Mouse (Mus musculus): ENCODE results near the gene Gm10447. TPM values are rescaled to one million over a fixed set of nuclear protein-coding genes. Genes with fewer than 3 reads are reported as not detected.

The Gm10447 gene
- polyA plus RNA-seq, 1 experiment from 2014 or later, result 0.22 TPM

DNA sequence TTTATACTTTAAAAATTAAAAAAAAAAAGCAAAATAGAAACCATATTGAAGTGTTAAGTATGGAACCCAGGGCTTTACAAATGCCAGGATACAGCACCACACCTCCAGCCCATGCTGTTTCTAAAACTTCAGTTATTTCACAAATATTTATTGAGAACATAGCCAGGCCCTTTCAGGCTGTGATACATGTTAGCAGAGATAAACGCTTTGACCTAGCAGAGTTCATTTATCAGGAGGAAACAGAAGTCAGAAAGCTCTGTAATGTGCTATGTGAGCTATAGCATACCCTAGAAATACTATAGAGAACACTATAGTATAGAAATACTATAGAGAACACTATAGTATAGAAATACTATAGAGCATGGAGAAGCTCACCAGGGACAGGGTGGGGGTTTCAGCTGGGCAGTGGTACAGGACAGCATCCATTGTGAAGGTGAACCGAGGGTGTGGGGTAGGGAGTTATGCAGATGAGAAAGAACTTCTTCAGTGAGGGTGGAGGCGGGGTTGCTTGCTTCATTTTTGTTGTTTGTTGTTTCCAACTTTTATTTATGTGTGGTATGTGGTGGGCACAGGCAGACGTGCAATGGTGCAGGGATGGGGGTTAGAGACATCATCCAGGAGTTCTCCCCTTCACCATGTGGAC, 24.3 kb upstream of the Gm10447 start:
- ATAC-seq (ENCODE audit: low read depth), result peak; percentile 72
- peak overlapping the region; percentile 72 for H3K4me2 ChIP-seq (ENCODE audit: low read depth, low read length)
- H3K27me3 ChIP-seq (ENCODE audit: control insufficient read depth, insufficient read depth, low read depth, low read length), result peaks cover 38% of the 10 kb centered on the region
- 27% methylated on average over 4 of the region's 4 CpGs for WGBS (ENCODE audit: insufficient replicate concordance)
- H3K9me3 ChIP-seq (replicated peaks; ENCODE audit: control insufficient read depth, low read length), result no peaks in the 10 kb centered on the region
- peak overlapping the region; percentile 80 for H3K9ac ChIP-seq (ENCODE audit: low read depth, low read length)
- peaks cover 62% of the 10 kb centered on the region for H3K4me1 ChIP-seq (ENCODE audit: control insufficient read depth, low read depth, low read length)
- H3K36me3 ChIP-seq (ENCODE audit: control insufficient read depth, insufficient read depth), result peaks cover 4% of the 10 kb centered on the region
- H3K27ac ChIP-seq (ENCODE audit: low read length), result peak overlapping the region; percentile 98
- H3K4me3 ChIP-seq (ENCODE audit: low read depth, low read length), result peak overlapping the region; percentile 82

DNA sequence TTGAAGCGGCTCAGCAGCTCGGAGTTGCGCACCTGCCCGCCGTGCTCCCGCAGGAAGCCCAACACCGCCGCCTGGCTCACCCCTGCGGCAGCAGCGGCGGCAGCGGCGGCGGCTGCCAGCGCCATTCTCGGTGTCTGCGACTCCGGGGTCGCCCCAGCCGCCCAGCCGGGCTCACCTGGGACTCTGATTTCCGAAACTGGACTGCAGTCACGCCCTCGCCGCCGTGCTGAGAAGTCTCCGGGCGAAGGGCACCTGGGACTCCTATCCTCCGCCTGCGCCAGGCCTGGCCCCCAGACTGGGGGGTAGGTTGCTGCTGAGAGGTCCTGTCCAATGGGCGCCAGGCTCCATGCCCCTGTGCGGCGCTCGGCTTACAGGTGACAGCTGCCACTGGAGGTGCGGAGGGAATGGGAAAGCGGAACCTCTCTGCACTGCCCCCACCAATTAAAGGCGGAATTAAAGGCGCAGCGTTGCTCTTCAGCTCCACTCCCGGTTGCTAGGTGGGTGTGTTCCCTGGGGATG, 22.9 kb upstream of the Gm10447 start, which contains the start of the genes Gm9945 and Sowaha:
Gm9945 (plus strand) TSS at position 384 of the 519 bp plus-strand sequence.
Sowaha (minus strand) TSS at position 492 of the 519 bp plus-strand sequence.
- Histone ChIP-seq H3K9ac (ENCODE audit: low read depth, low read length) (peak within 1 kb of the TSS; percentile 80), H3K27ac (ENCODE audit: low read length) (peak within 1 kb of the TSS; percentile 98), H3K4me2 (ENCODE audit: low read depth, low read length) (peak within 1 kb of the TSS; percentile 72), H3K4me3 (ENCODE audit: low read depth, low read length) (peak within 1 kb of the TSS; percentile 82), H3K36me3 (ENCODE audit: control insufficient read depth, insufficient read depth) (peaks cover 4% of the 10 kb centered on the region), H3K9me3 (replicated peaks; ENCODE audit: control insufficient read depth, low read length) (no peaks in the 10 kb centered on the region), H3K4me1 (ENCODE audit: control insufficient read depth, low read depth, low read length) (peaks cover 57% of the 10 kb centered on the region), H3K27me3 (ENCODE audit: control insufficient read depth, insufficient read depth, low read depth, low read length) (peaks cover 48% of the 10 kb centered on the region)
- peak; percentile 64 for ATAC-seq (ENCODE audit: low read depth)
- WGBS (ENCODE audit: insufficient replicate concordance), result under 1% methylated on average over 40 of the region's 40 CpGs

DNA sequence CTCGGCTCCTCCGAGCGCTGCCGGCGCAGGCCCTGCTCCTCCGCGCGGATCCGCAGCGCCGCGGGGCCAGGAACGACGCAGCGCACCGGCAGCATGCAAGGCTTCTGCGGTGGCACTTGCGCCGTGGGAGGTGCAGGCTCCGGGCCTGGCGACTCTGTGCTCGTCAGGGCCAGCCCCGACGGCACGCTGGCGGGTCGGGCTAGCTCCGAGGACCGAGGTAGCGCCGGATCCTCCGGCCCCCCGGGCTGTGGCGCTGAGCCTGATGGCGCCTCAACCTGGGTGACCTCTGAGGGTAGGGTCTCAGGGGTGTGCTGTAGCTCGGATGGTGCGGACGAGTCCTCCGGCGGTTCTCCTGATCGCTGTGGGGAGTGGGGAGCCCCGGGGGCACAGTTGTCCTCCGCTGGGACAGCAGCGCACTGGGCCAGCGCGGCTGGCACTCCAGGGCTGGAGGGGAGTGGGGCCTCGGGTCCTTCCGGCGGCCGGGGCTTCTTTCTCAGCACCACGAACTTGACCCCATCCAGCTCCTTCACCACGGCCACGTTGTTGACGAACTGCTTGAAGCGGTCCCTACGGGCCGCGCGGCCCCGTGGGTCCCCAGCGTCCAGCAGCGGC, 22.4 kb upstream of the Gm10447 start:
- Histone ChIP-seq H3K27ac (ENCODE audit: low read length) (peak overlapping the region; percentile 98), H3K36me3 (ENCODE audit: control insufficient read depth, insufficient read depth) (peaks cover 4% of the 10 kb centered on the region), H3K4me2 (ENCODE audit: low read depth, low read length) (peak overlapping the region; percentile 72), H3K27me3 (ENCODE audit: control insufficient read depth, insufficient read depth, low read depth, low read length) (peaks cover 50% of the 10 kb centered on the region), H3K4me3 (ENCODE audit: low read depth, low read length) (peak overlapping the region; percentile 82), H3K4me1 (ENCODE audit: control insufficient read depth, low read depth, low read length) (peaks cover 52% of the 10 kb centered on the region), H3K9me3 (replicated peaks; ENCODE audit: control insufficient read depth, low read length) (no peaks in the 10 kb centered on the region), H3K9ac (ENCODE audit: low read depth, low read length) (peak overlapping the region; percentile 80)
- under 1% methylated on average over 62 of the region's 62 CpGs for WGBS (ENCODE audit: insufficient replicate concordance)
- no peak for ATAC-seq (ENCODE audit: low read depth)

DNA sequence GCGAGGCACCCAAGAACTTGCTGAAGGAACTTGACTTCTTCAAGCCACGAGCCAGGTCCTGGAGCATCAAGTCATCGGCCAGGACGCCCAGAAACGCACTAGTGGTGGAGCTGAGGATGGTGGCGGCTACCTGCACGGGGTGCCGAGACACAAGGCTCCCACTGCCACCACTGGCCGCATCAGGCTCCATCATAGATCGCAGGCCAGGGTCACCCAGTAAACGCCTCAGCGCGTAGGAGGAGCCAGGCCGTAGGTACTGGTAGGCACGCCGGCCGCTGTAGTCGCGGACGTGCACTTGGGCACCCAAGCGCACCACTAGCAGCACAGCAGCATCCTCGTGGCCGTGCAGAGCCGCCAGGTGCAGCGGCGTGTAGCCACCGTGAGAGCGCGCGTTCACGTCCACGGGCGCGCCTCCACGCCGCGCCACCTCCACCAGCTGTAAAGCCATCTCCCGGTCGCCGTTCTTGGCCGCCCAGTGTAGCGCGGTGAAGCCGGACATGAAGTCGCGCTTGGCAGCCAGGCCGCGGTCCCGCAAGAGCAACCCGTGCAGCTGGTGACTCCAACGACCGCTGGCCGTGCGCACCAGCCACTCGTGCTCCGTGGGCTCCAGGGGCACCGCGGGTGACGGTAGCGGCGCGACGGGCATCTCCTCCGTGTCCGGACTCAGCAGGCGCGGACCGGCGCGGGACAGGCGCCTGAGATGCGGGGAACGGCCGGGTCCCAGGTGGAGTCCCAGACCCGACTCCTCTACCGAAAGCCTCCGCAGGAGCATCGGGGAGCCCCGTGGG, 21.7 kb upstream of the Gm10447 start:
- 6% methylated on average over 79 of the region's 79 CpGs for WGBS (ENCODE audit: insufficient replicate concordance)
- Histone ChIP-seq H3K9me3 (replicated peaks; ENCODE audit: control insufficient read depth, low read length) (no peaks in the 10 kb centered on the region), H3K9ac (ENCODE audit: low read depth, low read length) (peak overlapping the region; percentile 80), H3K4me3 (ENCODE audit: low read depth, low read length) (peak overlapping the region; percentile 82), H3K27me3 (ENCODE audit: control insufficient read depth, insufficient read depth, low read depth, low read length) (peaks cover 54% of the 10 kb centered on the region), H3K4me2 (ENCODE audit: low read depth, low read length) (peak overlapping the region; percentile 72), H3K36me3 (ENCODE audit: control insufficient read depth, insufficient read depth) (peaks cover 4% of the 10 kb centered on the region), H3K27ac (ENCODE audit: low read length) (peak overlapping the region; percentile 98; the same call in 1 of the 2 replicates), H3K4me1 (ENCODE audit: control insufficient read depth, low read depth, low read length) (peaks cover 46% of the 10 kb centered on the region)
- no peak for ATAC-seq (ENCODE audit: low read depth)

DNA sequence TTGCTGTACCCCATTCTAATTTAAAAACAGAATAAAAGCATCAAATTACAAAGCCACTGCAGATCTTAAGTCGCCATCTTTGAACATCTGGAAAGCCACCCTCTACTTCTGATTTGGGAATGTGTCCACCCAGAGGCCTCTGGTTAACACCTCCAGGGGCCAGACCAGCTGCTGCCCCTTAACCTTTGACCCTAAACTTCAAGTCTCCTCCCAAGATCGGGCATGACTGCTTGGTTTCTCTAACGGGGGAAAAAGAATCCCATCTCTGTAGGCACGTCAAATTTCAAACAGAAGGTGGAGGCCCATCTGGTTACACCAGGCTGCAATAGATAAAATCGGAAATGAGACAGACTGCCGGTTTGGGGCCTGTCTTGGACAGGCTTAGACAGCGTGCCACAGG, 20.9 kb upstream of the Gm10447 start:
- Histone ChIP-seq H3K4me1 (ENCODE audit: control insufficient read depth, low read depth, low read length) (peaks cover 40% of the 10 kb centered on the region), H3K4me3 (ENCODE audit: low read depth, low read length) (peak overlapping the region; percentile 82), H3K4me2 (ENCODE audit: low read depth, low read length) (peak overlapping the region; percentile 72), H3K9ac (ENCODE audit: low read depth, low read length) (peak overlapping the region; percentile 80), H3K9me3 (replicated peaks; ENCODE audit: control insufficient read depth, low read length) (no peaks in the 10 kb centered on the region), H3K27ac (ENCODE audit: low read length) (0 out of 2 replicates have a peak overlapping the region, but pooled peaks have one; percentile 2), H3K27me3 (ENCODE audit: control insufficient read depth, insufficient read depth, low read depth, low read length) (peaks cover 59% of the 10 kb centered on the region), H3K36me3 (ENCODE audit: control insufficient read depth, insufficient read depth) (peaks cover 4% of the 10 kb centered on the region)
- WGBS (ENCODE audit: insufficient replicate concordance), result 27% methylated on average over 7 of the region's 7 CpGs
- ATAC-seq (ENCODE audit: low read depth), result no peak

DNA sequence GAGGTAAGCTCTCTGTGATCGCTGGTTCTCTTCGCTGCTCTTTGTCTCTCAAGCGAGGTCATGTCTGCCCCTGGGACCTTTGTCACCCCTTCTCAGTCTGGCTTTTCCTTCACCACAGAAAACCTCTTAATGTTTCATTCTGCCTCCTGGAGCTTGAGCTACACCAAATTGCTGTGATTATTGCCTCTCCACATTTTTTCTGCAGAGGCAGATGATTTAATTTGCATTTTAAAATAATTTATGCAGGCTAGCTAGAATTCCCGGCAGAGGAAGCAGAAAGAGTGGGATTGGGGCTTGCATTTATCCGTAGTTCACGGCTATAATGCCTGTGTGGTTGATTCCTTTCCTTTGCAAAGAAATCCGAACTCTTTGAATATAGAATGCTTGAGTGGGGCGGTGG, 18.7 kb upstream of the Gm10447 start:
- WGBS (ENCODE audit: insufficient replicate concordance), result 30% methylated on average over 8 of the region's 8 CpGs

DNA sequence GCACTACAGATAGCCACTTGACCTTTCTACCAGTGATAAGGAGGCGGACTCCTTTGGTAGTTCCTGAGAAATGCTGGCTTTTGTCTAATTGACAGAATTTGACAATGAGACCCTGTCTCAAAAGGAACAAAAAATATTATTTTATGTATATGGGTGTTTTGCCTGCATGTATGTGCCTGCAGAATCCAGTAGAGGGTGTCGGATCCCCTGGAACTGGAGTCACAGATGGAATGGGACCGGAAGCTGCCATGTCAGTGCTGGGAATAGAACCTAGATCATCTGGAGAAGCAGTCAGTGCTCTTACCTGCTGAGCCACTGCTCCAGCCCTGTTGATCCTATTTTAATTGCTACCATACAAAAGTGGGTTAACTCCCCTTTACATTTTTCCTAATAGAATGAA, 15.8 kb upstream of the Gm10447 start:
- 59% methylated on average over 3 of the region's 3 CpGs for WGBS (ENCODE audit: insufficient replicate concordance)
- no peak for ATAC-seq (ENCODE audit: low read depth)

More for the DNA sequence above, 18.7 kb upstream of the Gm10447 start:
- H3K4me3 ChIP-seq (ENCODE audit: low read depth, low read length), result no peak overlapping the region
- H3K27ac ChIP-seq (ENCODE audit: low read length), result no peak overlapping the region
- peaks cover 23% of the 10 kb centered on the region for H3K4me1 ChIP-seq (ENCODE audit: control insufficient read depth, low read depth, low read length)
- H3K9ac ChIP-seq (ENCODE audit: low read depth, low read length), result no peak overlapping the region
- no peak for ATAC-seq (ENCODE audit: low read depth)
- H3K27me3 ChIP-seq (ENCODE audit: control insufficient read depth, insufficient read depth, low read depth, low read length), result peaks cover 73% of the 10 kb centered on the region
- no peaks in the 10 kb centered on the region for H3K9me3 ChIP-seq (replicated peaks; ENCODE audit: control insufficient read depth, low read length)
- no peak overlapping the region for H3K4me2 ChIP-seq (ENCODE audit: low read depth, low read length)
- peaks cover 4% of the 10 kb centered on the region for H3K36me3 ChIP-seq (ENCODE audit: control insufficient read depth, insufficient read depth)

DNA sequence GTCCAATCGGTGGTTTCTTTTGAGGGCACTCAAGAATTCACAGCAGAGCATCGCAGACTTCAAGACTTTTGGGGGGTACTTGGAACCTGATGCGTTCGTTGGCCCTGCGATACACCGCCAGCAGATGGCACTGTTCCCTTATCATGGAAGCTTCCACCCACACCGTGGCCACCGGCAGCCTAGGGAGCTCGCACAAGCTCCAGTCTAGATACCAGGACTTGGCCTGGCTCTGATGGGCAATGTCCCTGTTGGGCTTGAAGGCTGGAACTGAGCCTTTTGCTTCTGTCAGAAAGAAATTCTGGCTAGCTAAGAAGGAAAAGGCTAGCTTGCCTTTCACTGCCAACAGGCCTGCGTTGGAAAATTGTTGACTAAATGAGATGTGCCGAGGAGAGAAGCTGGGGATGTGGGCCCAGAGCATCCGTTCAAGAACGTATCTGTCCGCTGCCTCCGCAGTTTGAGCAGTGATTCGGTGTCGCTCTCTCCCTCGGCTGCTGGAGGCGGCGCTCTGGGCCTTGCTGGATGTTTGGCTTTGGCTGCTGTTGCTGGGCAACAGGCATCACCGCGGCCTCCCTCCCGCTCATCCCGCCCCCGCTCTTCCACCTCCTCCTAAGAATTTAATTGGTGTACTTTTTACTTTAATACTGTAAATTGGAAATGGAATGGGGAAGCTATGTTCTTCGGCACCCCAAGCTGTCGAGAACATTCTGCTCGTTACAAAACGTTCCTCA, 13.2 kb upstream of the Gm10447 start, which contains the start of gene Gm9837:
Gm9837 (minus strand) TSS at position 512 of the 728 bp plus-strand sequence.
- Histone ChIP-seq H3K36me3 (ENCODE audit: control insufficient read depth, insufficient read depth) (no peaks in the 10 kb centered on the region), H3K4me2 (ENCODE audit: low read depth, low read length) (0 out of 2 replicates have a peak within 1 kb of the TSS, but pooled peaks have one; percentile 10), H3K9ac (ENCODE audit: low read depth, low read length) (no peak within 1 kb of the TSS), H3K4me3 (ENCODE audit: low read depth, low read length) (no peak within 1 kb of the TSS), H3K27ac (ENCODE audit: low read length) (no peak within 1 kb of the TSS), H3K9me3 (replicated peaks; ENCODE audit: control insufficient read depth, low read length) (no peaks in the 10 kb centered on the region), H3K27me3 (ENCODE audit: control insufficient read depth, insufficient read depth, low read depth, low read length) (peaks cover 56% of the 10 kb centered on the region), H3K4me1 (ENCODE audit: control insufficient read depth, low read depth, low read length) (peaks cover 7% of the 10 kb centered on the region)
- peak; percentile 80 for ATAC-seq (ENCODE audit: low read depth)
- 8% methylated on average over 29 of the region's 29 CpGs for WGBS (ENCODE audit: insufficient replicate concordance)

More for the DNA sequence above, 15.8 kb upstream of the Gm10447 start:
- Histone ChIP-seq H3K9me3 (replicated peaks; ENCODE audit: control insufficient read depth, low read length) (no peaks in the 10 kb centered on the region), H3K36me3 (ENCODE audit: control insufficient read depth, insufficient read depth) (peaks cover under 1% of the 10 kb centered on the region), H3K9ac (ENCODE audit: low read depth, low read length) (no peak overlapping the region), H3K4me3 (ENCODE audit: low read depth, low read length) (no peak overlapping the region), H3K4me2 (ENCODE audit: low read depth, low read length) (no peak overlapping the region), H3K27ac (ENCODE audit: low read length) (no peak overlapping the region), H3K27me3 (ENCODE audit: control insufficient read depth, insufficient read depth, low read depth, low read length) (peaks cover 59% of the 10 kb centered on the region), H3K4me1 (ENCODE audit: control insufficient read depth, low read depth, low read length) (peaks cover 5% of the 10 kb centered on the region)
